Mouse (Mus musculus) spleen, adult 10 weeks (tissue): ENCODE measurements around the gene Suox. TPM values are rescaled to one million over a fixed set of nuclear protein-coding genes. Genes with fewer than 3 reads are reported as not detected.

Source experiments
- polyA plus RNA-seq: library from polyadenylated mRNA; stranded (reverse); fragments of 350-450 nt; fragmentation: Illumina TruSeq; extraction: RNeasy Lipid Tissue Mini Kit (QIAGEN cat#74804); gene quantifications from one replicate; pipeline ENCODE4 v1.2.3, GENCODE M21; 2015; ENCODE audit warnings: low replicate concordance; ENCODE audit not compliant: insufficient read depth

Gene Suox
- polyA plus RNA-seq: 11.8 TPM

DNA sequence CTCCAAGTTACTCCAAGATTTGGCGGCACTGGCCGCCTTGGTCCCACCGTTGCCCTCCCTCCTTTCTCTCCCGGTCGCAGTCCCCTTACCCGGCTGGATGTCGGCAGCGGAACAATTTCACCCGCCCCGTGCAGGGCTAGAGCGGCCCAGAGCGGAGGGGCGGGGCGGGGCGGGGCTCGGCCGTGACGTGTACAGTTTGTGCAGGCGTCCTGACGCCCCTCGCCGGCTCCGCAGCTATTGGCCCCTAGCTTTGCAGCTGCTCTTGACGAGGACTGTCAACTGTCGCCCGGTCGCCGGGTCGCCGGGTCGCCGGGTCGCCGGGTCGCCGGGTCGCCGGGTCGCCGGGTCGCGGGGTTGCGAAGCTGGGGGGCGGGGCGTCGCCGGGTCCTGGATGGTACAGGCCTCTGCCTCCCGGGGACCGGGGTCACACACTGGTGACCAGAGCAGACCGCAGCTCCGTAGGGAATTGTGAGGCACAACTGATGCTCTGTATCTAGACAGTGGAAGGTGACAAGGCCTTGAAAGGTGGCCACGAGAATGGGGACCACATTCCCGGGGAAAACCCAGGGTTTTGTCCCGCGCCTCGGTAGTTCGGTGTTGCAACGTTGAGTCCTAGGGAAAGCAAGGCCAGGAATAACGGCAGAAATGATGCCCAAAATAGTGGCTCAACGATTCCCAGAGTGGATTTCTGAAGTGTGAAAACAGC, at the start of gene Suox:
Suox (minus strand) TSS at position 311 of the 706 bp plus-strand sequence.

GRCm38 (mm10) chr10:128704491-128705316, 30.8 kb upstream of the Suox start, which contains the start of gene Cdk2:
Gene Cdk2, minus strand, starts transcription at chr10:128705031.

GRCm38 (mm10) chr10:128703895-128704294, 30.0 kb upstream of the Suox start, which contains the start of gene Pmel:
Gene Pmel, plus strand, starts transcription at chr10:128704195.

DNA sequence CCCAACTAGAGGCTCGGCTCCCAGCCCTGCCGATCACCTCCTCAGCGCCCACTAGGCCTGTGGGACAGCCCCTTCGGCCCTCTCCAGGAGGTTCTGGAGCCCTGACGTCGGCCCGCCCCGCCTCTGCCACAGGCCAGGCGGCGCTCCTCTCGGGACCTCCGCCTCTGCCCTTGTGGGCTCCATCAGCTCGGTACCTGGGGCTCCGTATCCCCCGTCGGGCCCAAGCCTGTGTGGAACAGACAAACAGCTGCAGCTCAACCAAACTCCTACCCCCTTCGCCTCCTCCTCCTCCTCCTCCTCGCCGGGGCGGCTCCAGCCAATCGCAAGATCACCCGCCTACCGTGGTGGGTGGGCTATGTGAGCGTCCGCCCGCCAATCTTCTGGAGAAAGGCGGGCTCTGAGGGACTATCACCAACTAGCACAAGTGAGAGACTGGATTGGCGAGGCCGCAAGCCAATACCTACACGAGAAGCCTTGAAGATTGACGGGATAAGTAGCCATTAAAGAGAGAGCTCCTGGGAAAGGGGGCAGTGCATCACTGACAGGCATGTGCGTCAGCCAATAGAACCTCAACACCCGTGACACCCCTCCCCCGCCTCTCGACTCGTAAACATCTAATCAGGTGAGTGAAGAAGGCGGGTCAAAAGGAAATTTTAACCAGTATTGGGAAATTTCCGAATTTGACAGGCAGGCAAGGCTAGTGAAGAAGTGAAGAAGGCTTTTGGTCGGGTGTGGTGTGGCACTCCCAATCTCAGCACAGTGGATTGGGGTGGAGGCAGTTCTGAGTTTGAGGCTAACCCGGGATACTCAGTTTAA, 22.3 kb upstream of the Suox start, which contains the start of gene Rab5b:
Rab5b (minus strand) TSS at position 273 of the 816 bp plus-strand sequence.

DNA sequence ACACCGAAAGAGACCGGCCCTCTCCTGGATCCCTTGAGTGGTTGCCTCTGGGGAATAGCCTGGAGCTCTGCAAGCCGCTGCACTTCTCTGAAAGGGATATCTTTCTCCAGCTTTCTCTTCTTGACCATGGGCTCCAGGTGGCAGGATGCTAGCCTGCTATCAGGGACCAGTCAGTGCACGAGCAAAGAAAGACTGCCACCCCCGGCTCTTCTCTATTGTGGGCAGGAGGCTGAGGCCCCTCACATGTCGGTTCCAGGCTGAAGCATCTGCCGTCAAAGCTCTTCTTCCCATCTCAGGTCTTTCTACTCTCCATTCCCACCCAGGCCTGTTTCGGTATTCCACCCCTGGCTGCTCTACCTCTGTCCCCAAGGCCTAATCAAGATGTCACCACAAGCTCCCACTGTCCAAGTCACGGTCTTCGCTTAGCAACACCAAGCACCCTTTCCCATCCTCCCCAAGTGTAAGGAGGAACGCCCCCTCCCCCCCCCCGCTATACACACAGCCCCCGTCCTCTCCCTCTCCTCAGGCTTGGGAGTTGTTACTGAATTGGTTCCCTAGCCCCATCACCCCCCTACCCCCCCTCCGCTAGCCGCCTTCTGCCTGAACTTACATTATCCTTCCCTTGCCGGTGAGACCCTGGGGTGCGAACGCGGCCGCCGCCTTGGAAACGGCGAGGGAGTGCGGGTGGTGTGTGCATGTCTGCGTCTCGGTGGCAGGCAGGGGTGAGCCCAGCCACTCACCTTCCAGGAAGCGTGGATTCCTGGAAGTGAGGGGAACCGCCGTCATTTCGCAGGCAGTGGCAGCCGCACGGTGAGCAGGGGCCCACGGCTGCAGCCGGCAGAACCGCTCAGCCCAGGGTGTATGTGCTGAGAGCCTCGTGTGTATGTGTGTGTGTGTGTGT, 28.5 kb downstream of the Suox start, which contains the start of gene Ikzf4:
Ikzf4 (minus strand) TSS at position 881 of the 901 bp plus-strand sequence.

GRCm38 (mm10) chr10:128626311-128627310, 47.3 kb downstream of the Suox start, which contains the start of gene Rps26:
Gene Rps26, minus strand, starts transcription at chr10:128626747.

Other genes starting within 250 kb of the Suox start
- 93.2 TPM for gene Smarcc2, start 214.8 kb downstream of the Suox start, polyA plus RNA-seq
- gene Myl6, start 179.9 kb downstream of the Suox start, polyA plus RNA-seq: 874 TPM
- 0.25 TPM for gene Myl6b, start 175.4 kb downstream of the Suox start, polyA plus RNA-seq
- gene Esyt1, start 148.2 kb downstream of the Suox start, polyA plus RNA-seq: 82.6 TPM
- 10.0 TPM for gene Zc3h10, start 126.3 kb downstream of the Suox start, polyA plus RNA-seq
- 904 TPM for gene Rpl41, start 124.8 kb downstream of the Suox start, polyA plus RNA-seq
- 149 TPM for gene Pa2g4, start 108.1 kb downstream of the Suox start, polyA plus RNA-seq
- 2.2 TPM for gene Erbb3, start 84.4 kb downstream of the Suox start, polyA plus RNA-seq
- gene Rps26, start 47.3 kb downstream of the Suox start, polyA plus RNA-seq: 387 TPM
- 1.4 TPM for gene Ikzf4, start 28.1 kb downstream of the Suox start, polyA plus RNA-seq
- 110 TPM for gene Rab5b, start 22.2 kb upstream of the Suox start, polyA plus RNA-seq
- 0.30 TPM for gene Pmel, start 30.1 kb upstream of the Suox start, polyA plus RNA-seq
- gene Cdk2, start 31.0 kb upstream of the Suox start, polyA plus RNA-seq: 64.5 TPM
- 222 TPM for gene Dgka, start 70.8 kb upstream of the Suox start, polyA plus RNA-seq
- 26.8 TPM for gene Pym1, start 73.8 kb upstream of the Suox start, polyA plus RNA-seq
- gene Mmp19, start 116.8 kb upstream of the Suox start, polyA plus RNA-seq: 4.1 TPM
- 63.9 TPM for gene Dnajc14, start 130.0 kb upstream of the Suox start, polyA plus RNA-seq
- 10.7 TPM for gene Tmem198b, start 130.3 kb upstream of the Suox start, polyA plus RNA-seq
- 193 TPM for gene Sarnp, start 143.3 kb upstream of the Suox start, polyA plus RNA-seq
- gene Ormdl2, start 147.6 kb upstream of the Suox start, polyA plus RNA-seq: 55.9 TPM
- gene Gdf11, start 217.6 kb upstream of the Suox start, polyA plus RNA-seq: 20.5 TPM
- gene Cd63, start 226.9 kb upstream of the Suox start, polyA plus RNA-seq: 133 TPM
- 10.6 TPM for gene Rdh5, start 248.8 kb upstream of the Suox start, polyA plus RNA-seq
- gene Bloc1s1, start 250.0 kb upstream of the Suox start, polyA plus RNA-seq: 64.2 TPM